Mouse (Mus musculus) cerebellum, adult 11-12 months (tissue): ENCODE measurements around the gene Zfp513.
"Not testable (repeated sequence)": the region's sequence is repeated elsewhere in the genome, so short reads cannot be mapped to it uniquely, and the experiment has no call there.

Experiments used
- DNase-seq: peaks from one replicate; pipeline ENCODE4 v3.0.0; 2022

Zfp513 gene

DNA sequence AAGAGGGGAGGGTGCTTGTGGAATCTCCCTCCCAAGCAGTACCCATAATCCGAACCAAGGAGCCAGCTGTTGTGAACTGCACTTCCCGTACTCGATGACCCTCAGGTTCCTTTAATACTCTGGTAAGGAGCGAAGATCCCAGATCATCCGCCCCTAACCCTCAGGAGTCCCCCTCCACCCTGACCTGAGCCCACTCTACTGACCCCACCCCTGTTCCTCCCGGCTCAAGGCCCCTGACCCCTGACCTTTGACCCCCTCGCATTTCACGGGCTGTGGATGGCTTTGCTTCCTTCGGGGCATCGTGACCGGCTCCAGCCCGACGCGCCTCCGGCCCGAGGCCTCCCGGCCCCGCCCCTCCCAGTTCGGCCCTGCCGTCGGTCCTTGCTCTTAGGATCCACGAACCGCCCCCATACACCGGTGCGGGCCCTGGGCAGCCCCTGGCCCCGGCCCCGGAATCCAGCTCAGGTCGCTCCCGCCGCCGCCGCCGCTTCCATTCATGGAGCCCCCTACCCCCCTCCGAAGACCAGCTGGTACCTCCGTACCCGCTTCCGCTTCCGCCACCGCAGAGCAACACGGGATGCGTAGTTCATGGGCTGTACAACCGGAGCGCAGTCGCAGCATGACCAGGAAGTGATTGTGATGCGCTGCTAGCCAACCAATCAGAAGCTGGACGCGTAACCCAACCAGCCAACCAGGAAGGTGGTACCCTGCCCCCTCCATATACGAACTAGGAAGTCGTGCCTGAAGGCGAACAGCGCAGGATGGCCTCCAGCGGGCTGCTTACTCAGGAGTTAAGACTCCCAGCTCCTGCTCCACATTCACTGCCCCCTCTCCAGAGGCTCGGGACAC lies at the start of gene Zfp513:
Gene Zfp513 (minus strand): TSS at position 562 of the 849 bp plus-strand sequence.
- peak; percentile 99 for DNase-seq

DNA sequence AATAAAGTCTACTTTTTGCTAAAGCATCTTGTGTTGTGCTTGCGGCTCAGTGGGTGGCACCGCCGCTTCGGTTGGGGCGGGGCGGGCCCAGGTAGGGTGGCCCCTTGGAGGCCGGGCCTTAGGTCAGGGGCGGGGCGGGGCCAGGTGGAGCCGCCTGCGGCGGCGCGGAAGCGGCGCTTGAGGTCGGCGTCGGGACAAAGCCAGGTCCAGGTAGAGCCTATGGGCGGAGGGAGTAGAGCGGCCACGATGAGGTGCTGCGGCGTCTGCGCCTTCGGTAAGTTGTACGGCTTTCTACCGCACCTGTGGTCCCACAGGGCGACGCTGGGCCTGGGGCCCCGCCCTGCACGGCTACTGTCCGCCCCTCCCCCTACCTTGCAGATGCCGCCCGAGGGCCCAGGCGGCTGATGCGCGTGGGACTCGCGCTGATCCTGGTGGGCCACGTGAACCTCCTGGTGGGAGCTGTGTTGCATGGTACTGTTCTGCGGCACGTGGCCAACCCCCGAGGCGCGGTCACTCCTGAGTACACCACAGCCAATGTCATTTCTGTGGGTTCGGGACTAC lies 49.5 kb upstream of the Zfp513 start, which contains the start of gene Krtcap3:
Gene Krtcap3 (plus strand): TSS at position 151 of the 561 bp plus-strand sequence.
- peak; percentile 38 for DNase-seq

GRCm38 (mm10) chr5:31250716-31251115 lies 48.6 kb upstream of the Zfp513 start:
- DNase-seq, result no peak

DNA sequence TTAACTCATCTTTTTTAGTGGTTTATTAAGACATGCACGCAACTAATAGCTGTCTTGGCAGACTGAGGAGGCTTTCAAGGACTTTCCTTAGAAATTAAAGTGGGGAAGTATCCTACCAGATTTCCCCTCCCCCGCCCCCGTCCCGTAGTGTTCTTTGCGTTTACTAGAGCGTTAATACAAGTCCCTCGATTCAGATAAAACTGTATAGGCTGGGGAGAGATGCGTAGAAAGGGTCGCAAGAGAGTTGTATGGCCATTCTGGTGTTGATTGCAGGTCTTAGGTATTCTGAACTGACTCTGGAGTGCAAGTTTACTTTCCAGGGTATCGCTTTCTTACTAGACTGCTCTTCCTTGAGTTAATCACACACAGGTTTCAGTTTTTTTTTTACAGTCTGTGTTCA lies 40.1 kb upstream of the Zfp513 start:
- DNase-seq, result no peak

DNA sequence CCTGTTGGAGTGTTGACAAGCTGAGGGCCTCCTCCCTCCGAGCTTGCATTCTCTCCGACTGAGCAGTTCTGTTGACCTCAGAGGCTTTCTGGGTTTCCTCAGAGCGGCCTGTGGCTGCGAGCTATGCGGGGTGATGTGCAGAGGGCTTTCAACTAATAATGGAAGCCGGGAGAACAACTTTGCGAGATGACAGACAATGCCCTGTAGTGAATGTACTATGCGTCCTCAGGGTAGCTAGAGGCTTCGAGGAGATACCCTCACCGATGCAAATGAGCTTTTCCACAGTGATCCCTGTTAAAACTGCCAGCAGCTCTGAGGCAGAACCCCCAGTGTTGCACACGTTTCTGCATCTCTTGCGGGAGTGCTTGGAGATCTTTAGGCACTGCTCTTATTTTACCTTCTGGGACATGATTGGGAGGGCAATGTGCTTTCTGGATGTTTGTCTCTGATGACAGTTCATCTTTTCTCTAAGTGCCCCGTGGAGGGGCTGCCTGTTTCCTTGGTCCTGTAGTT lies 39.5 kb upstream of the Zfp513 start:
- DNase-seq, result no peak

GRCm38 (mm10) chr5:31240637-31241521 lies 38.8 kb upstream of the Zfp513 start, which contains the start of the genes Nrbp1 and Gm9970:
Nrbp1 (plus strand) TSS chr5:31240864.
Gm9970 (minus strand) TSS chr5:31241232.
- DNase-seq, result peak; percentile 96

- DNase-seq, result no peak
Measured at GRCm38 (mm10) chr5:31226641-31227040, 24.5 kb upstream of the Zfp513 start.

GRCm38 (mm10) chr5:31222696-31223095 lies 20.6 kb upstream of the Zfp513 start:
- peak; percentile 28 for DNase-seq

- peak; percentile 31 for DNase-seq
Measured at GRCm38 (mm10) chr5:31221304-31221945, 19.3 kb upstream of the Zfp513 start.

- DNase-seq, result peak; percentile 94
Measured at GRCm38 (mm10) chr5:31220448-31221303, 18.6 kb upstream of the Zfp513 start, which contains the start of gene Ppm1g. Ppm1g (minus strand) TSS chr5:31220687.

- no peak for DNase-seq
Measured at GRCm38 (mm10) chr5:31219911-31220447, 17.9 kb upstream of the Zfp513 start.

- DNase-seq, result no peak
Measured at GRCm38 (mm10) chr5:31219474-31219873, 17.4 kb upstream of the Zfp513 start.

- no peak for DNase-seq
Measured at GRCm38 (mm10) chr5:31219070-31219469, 17.0 kb upstream of the Zfp513 start.

DNA sequence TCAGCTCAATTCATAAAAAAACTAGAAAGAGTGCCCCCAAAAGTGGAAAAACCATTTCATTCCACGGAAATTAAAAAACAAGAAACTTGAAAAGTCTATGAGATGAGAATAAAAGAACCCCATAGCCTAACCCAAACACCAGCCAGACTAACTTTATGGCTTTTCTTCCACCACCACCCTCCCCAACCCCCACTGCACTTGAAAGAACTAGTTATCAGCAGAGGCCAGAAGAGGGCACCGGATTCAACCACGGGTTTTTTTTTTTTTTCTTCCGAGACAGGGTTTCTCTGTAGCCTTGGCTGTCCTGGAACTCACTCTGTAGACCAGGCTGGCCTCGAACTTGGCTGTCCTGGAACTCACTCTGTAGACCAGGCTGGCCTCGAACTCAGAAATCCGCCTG lies 16.2 kb upstream of the Zfp513 start:
- no peak for DNase-seq

GRCm38 (mm10) chr5:31216554-31216953 lies 14.5 kb upstream of the Zfp513 start:
- not testable (repeated sequence) for DNase-seq

DNA sequence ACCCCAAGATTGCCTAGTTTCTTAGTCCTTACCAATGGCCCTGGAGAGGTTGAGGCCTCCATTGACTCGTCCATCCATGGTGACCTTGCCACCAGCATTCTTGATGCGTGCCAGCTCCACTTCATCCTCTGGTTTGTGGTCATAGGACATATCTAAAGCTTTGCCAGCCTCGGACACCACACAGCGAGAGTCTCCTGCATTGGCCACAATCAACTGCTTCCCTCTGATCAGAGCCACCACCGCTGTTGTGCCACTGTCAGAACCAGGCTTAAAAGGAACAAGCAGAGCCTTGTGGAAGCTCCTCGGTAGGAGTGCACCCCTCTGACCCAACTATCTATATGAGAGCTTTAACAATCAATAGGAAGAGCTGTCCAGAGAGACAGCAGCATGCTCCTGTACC lies 2.3 kb upstream of the Zfp513 start:
- no peak for DNase-seq

DNA sequence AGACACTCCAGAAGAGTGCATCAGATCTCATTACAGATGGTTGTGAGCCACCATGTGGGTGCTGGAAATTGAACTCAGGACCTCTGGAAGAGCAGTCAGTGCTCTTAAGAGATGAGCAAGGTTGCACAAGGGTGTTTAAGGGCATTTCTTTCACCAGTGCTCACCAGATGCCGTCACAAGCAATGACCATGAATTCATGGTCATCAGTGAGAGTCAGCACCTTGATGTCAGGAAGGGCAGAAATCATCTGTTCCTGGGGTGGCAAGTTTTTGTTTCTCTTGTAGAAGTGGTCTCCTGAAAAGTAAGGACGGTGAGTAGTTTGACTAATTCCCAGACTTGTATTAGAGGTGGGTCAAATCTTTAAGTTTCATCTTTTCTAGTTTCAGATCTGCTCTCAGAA lies 1.8 kb upstream of the Zfp513 start:
- no peak for DNase-seq

DNA sequence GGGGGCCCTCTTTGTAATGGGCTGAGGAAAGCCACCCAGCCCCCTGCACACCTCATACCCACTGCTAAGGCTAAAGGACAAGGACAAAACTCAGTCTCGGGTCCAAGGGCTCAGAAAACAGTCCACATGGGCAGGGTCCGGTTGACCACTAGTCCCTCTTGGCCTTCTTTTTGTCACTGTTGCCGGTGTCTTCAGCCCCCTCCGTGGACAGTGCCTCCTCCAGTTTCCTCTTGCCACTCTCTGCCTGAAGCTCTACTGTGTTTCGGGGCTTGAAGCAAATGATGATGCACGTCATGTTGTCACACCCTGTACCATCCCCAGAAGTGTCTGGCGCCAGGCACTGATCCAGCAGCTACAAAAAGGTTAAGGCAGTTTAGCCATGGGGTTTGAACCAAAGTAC lies 830 bp upstream of the Zfp513 start:
- peak; percentile 63 for DNase-seq

GRCm38 (mm10) chr5:31201042-31201741 lies 911 bp downstream of the Zfp513 start:
- no peak for DNase-seq

DNA sequence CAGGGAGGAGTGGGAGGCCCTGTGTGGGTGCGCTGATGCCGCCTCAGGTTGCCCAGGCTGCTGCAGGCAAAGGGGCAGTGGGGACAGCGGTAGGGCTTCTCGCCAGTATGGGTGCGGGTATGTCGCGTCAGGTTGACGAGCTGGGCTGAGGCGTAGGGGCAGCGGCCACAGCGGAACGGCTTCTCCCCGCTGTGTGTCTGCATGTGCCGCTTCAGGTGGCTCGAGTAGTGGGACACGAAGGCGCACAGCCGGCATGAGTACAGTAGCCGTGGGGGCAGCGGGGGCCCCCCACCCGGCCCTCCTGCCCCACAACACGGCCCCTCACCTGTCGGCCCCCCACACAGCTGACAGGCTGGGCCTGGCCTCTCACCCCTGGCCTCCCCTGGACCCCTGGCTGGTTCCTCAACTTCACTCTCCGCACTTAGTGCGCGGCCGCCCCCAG lies 1.8 kb downstream of the Zfp513 start:
- DNase-seq, result peak; percentile 68
